Mouse (Mus musculus) kidney, adult 2 months (tissue): ENCODE results near the gene Gatd1.

Experiments used
- CTCF ChIP-seq: fragments of 200-500 bp; conservative IDR thresholded peaks from 2 replicates; pipeline ENCODE4 v1.5.1; 2011; ENCODE audit warnings: low read depth, mild to moderate bottlenecking, control low read depth, low read length, moderate library complexity, mixed read lengths; ENCODE audit not compliant: insufficient read depth, insufficient read length
- POLR2A ChIP-seq: fragments of 200-500 bp; IDR thresholded peaks from one replicate; pipeline ENCODE4 v1.6.1; 2011; ENCODE audit warnings: low read depth, low read length, control low read depth

- no peak for TF ChIP-seq POLR2A
- no peak for TF ChIP-seq CTCF
These were observed 42.8 kb upstream of the Gatd1 start for GRCm38 (mm10) chr7:141456739-141457138.
